Mouse (Mus musculus): ENCODE measurements at regions not wholly inside any gene's neighbourhood (a gene's known extent, or its start where the extent isn't known, plus 50 kb on each side); places are given as distances from the start of the nearest gene placed in this dataset.

- DNase-seq = no peak
These were observed 94.8 kb upstream of the Aldh1b1 start for GRCm38 (mm10) chr4:45703997-45704396.

GRCm38 (mm10) chr4:45699601-45700000, 99.2 kb upstream of the Aldh1b1 start:
- DNase-seq = no peak

- no peak for DNase-seq
These were observed 103.6 kb upstream of the Aldh1b1 start for GRCm38 (mm10) chr4:45695239-45695638.

- peak; percentile 36 for DNase-seq
These were observed 108.6 kb upstream of the Aldh1b1 start for GRCm38 (mm10) chr4:45689991-45690916.

- no peak for DNase-seq
These were observed 109.2 kb upstream of the Aldh1b1 start for GRCm38 (mm10) chr4:45689572-45689971.

- no peak for DNase-seq
These were observed 110.6 kb upstream of the Aldh1b1 start for GRCm38 (mm10) chr4:45688233-45688632.

GRCm38 (mm10) chr4:45685031-45685430, 113.8 kb upstream of the Aldh1b1 start:
- DNase-seq = no peak

- DNase-seq = no peak
These were observed 115.6 kb upstream of the Aldh1b1 start for GRCm38 (mm10) chr4:45683205-45683604.

- DNase-seq = no peak
These were observed 116.1 kb upstream of the Aldh1b1 start for GRCm38 (mm10) chr4:45682746-45683145.

- no peak for DNase-seq
These were observed 122.7 kb upstream of the Aldh1b1 start for GRCm38 (mm10) chr4:45676137-45676536.

GRCm38 (mm10) chr4:45674291-45674690, 124.5 kb upstream of the Aldh1b1 start:
- DNase-seq = no peak

- DNase-seq = no peak
These were observed 125.6 kb upstream of the Aldh1b1 start for GRCm38 (mm10) chr4:45673081-45673819.

GRCm38 (mm10) chr4:45672262-45673076, 126.4 kb upstream of the Aldh1b1 start:
- no peak for DNase-seq

GRCm38 (mm10) chr4:45664372-45664771, 132.1 kb upstream of the Shb start:
- no peak for DNase-seq

- DNase-seq = no peak
These were observed 125.2 kb upstream of the Shb start for GRCm38 (mm10) chr4:45657350-45657978.

GRCm38 (mm10) chr4:45655780-45656179, 123.5 kb upstream of the Shb start:
- no peak for DNase-seq

GRCm38 (mm10) chr4:45654804-45655155, 122.5 kb upstream of the Shb start:
- no peak for DNase-seq

- DNase-seq = no peak
These were observed 121.9 kb upstream of the Shb start for GRCm38 (mm10) chr4:45654019-45654803.

- no peak for DNase-seq
These were observed 116.8 kb upstream of the Shb start for GRCm38 (mm10) chr4:45648884-45649577.

GRCm38 (mm10) chr4:45647514-45647913, 115.2 kb upstream of the Shb start:
- no peak for DNase-seq

GRCm38 (mm10) chr4:45642604-45643003, 110.3 kb upstream of the Shb start:
- no peak for DNase-seq
